Mouse (Mus musculus) neural tube, embryonic 12.5 days (tissue): ENCODE measurements at regions not wholly inside any gene's neighbourhood (a gene's known extent, or its start where the extent isn't known, plus 50 kb on each side); places are given as distances from the start of the nearest gene placed in this dataset.

Experiments used
- ATAC-seq: fragments of 200-750 bp; cut with Nextera tagmentation; 2 replicates; pipeline ENCODE4 v1.8.0; 2017; ENCODE audit warnings: low read depth, mild to moderate bottlenecking, moderate TSS enrichment, moderate library complexity; ENCODE audit not compliant: low FRiP score
- H3K27ac ChIP-seq: fragments of 300-500 bp; sonication (generic); 2 replicates; pipeline ENCODE4 v1.5.1; 2016
- H3K27me3 ChIP-seq: fragments of 300-500 bp; sonication (generic); replicated peaks from 2 replicates; pipeline ENCODE4 v1.6.1; 2016; ENCODE audit warnings: mild to moderate bottlenecking
- H3K36me3 ChIP-seq: fragments of 300-500 bp; sonication (generic); 2 replicates; pipeline ENCODE4 v1.6.1; 2016; ENCODE audit warnings: mild to moderate bottlenecking
- H3K4me1 ChIP-seq: fragments of 300-500 bp; sonication (generic); 2 replicates; pipeline ENCODE4 v1.6.1; 2016
- H3K4me2 ChIP-seq: fragments of 300-500 bp; sonication (generic); replicated peaks from 2 replicates; pipeline ENCODE4 v1.6.1; 2016; ENCODE audit warnings: mild to moderate bottlenecking
- H3K4me3 ChIP-seq: fragments of 300-500 bp; sonication (generic); 2 replicates; pipeline ENCODE4 v1.5.1; 2016
- H3K9ac ChIP-seq: fragments of 300-500 bp; sonication (generic); 2 replicates; pipeline ENCODE4 v1.6.1; 2016; ENCODE audit warnings: mild to moderate bottlenecking
- H3K9me3 ChIP-seq: fragments of 300-500 bp; sonication (generic); 2 replicates; pipeline ENCODE4 v1.6.1; 2016; ENCODE audit warnings: mild to moderate bottlenecking
- WGBS: fragments of 180-500 bp; shearing (Covaris S2); methylation state at CpG from one replicate; pipeline ENCODE4 v1.1.7; 2016; 5-methylcytosine and 5-hydroxymethylcytosine counted together

DNA sequence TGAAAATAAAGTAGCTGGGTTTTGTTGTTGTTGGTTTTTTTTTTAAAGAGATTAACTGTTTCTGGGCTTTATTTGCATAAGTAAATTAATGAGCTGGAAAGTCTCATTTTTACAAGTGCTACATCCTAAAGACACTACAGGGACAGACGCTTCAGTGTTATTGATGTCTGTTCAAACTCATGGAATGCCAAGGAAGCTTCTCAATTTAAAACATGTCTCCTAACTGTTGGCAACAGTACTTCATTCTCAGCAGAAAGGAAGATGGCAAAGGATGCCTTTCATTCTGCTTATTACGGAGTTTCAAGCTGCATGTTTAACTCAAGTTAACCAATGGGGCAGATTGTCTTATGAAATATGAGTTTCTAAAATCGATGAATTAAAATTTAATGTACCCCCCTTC is 187.3 kb downstream of the Fam84a start:
- no peak overlapping the region for H3K9ac ChIP-seq
- WGBS, result 80% methylated on average over 3 of the region's 3 CpGs
- no peak for ATAC-seq
- H3K4me1 ChIP-seq, result no peaks in the 10 kb centered on the region
- no peak overlapping the region for H3K4me2 ChIP-seq
- no peaks in the 10 kb centered on the region for H3K36me3 ChIP-seq
- no peak overlapping the region for H3K4me3 ChIP-seq
- no peak overlapping the region for H3K27ac ChIP-seq
- no peaks in the 10 kb centered on the region for H3K27me3 ChIP-seq
- H3K9me3 ChIP-seq, result no peaks in the 10 kb centered on the region

GRCm38 (mm10) chr12:13939494-13939893 is 212.4 kb downstream of the Fam84a start:
- 91% methylated on average over 4 of the region's 4 CpGs for WGBS
- no peaks in the 10 kb centered on the region for H3K9me3 ChIP-seq
- ATAC-seq, result no peak

DNA sequence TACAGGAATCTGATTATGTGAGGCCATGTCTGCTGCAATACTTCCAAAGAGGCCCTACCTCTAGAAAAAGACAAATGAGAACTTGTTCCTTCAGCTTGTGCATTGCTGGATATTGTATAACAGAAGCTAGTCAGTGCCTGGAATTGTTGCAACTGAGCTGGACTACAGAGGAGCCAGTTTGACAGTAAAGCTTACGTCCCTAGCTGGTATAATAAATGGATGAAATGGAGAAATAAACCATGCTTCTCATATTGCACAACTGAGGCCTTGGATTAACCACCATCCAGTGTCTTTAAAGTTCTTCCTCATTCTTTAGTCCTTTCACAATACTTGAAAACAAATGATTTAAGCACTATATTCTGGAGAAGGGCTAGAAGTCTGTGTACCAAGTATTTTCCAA is 230.8 kb downstream of the Fam84a start:
- Histone ChIP-seq H3K27me3 (no peaks in the 10 kb centered on the region), H3K27ac (no peak overlapping the region), H3K9me3 (no peaks in the 10 kb centered on the region), H3K9ac (no peak overlapping the region), H3K4me3 (no peak overlapping the region), H3K4me1 (no peaks in the 10 kb centered on the region), H3K4me2 (no peak overlapping the region), H3K36me3 (no peaks in the 10 kb centered on the region)
- no peak for ATAC-seq
- WGBS, result 73% methylated on average over 1 of the region's 1 CpGs

More at GRCm38 (mm10) chr12:13939494-13939893, 212.4 kb downstream of the Fam84a start:
- Histone ChIP-seq H3K9ac (no peak overlapping the region), H3K27ac (no peak overlapping the region), H3K4me1 (no peaks in the 10 kb centered on the region), H3K4me3 (no peak overlapping the region), H3K27me3 (no peaks in the 10 kb centered on the region), H3K4me2 (no peak overlapping the region), H3K36me3 (no peaks in the 10 kb centered on the region)

- Histone ChIP-seq H3K36me3 (no peaks in the 10 kb centered on the region), H3K9me3 (no peaks in the 10 kb centered on the region), H3K4me1 (no peaks in the 10 kb centered on the region), H3K4me2 (no peak overlapping the region), H3K9ac (no peak overlapping the region), H3K4me3 (no peak overlapping the region), H3K27ac (no peak overlapping the region), H3K27me3 (no peaks in the 10 kb centered on the region)
- no peak for ATAC-seq
- WGBS, result 55% methylated on average over 3 of the region's 3 CpGs
Measured at GRCm38 (mm10) chr12:13883317-13883716, 268.5 kb downstream of the Fam84a start.

- ATAC-seq, result no peak
- WGBS, result 69% methylated on average over 1 of the region's 1 CpGs
- no peaks in the 10 kb centered on the region for H3K4me1 ChIP-seq
Measured at GRCm38 (mm10) chr12:13869161-13869560, 282.7 kb downstream of the Fam84a start.

GRCm38 (mm10) chr12:13861226-13861625 is 290.6 kb downstream of the Fam84a start:
- Histone ChIP-seq H3K27me3 (no peaks in the 10 kb centered on the region), H3K4me3 (no peak overlapping the region), H3K36me3 (no peaks in the 10 kb centered on the region), H3K9me3 (no peaks in the 10 kb centered on the region), H3K4me1 (no peaks in the 10 kb centered on the region), H3K4me2 (no peak overlapping the region), H3K27ac (no peak overlapping the region), H3K9ac (no peak overlapping the region)
- no peak for ATAC-seq
- 86% methylated on average over 7 of the region's 7 CpGs for WGBS

More at GRCm38 (mm10) chr12:13869161-13869560, 282.7 kb downstream of the Fam84a start:
- H3K27me3 ChIP-seq, result no peaks in the 10 kb centered on the region
- H3K4me2 ChIP-seq, result no peak overlapping the region
- H3K9ac ChIP-seq, result no peak overlapping the region
- no peaks in the 10 kb centered on the region for H3K9me3 ChIP-seq
- no peak overlapping the region for H3K4me3 ChIP-seq
- no peak overlapping the region for H3K27ac ChIP-seq
- H3K36me3 ChIP-seq, result no peaks in the 10 kb centered on the region

GRCm38 (mm10) chr12:13844532-13845485 is 307.0 kb downstream of the Fam84a start:
- Histone ChIP-seq H3K36me3 (no peaks in the 10 kb centered on the region), H3K4me2 (no peak overlapping the region), H3K27ac (no peak overlapping the region), H3K27me3 (no peaks in the 10 kb centered on the region), H3K4me3 (no peak overlapping the region), H3K9ac (no peak overlapping the region), H3K4me1 (no peaks in the 10 kb centered on the region), H3K9me3 (no peaks in the 10 kb centered on the region)
- ATAC-seq, result peak; percentile 87
- WGBS, result 64% methylated on average over 13 of the region's 13 CpGs

DNA sequence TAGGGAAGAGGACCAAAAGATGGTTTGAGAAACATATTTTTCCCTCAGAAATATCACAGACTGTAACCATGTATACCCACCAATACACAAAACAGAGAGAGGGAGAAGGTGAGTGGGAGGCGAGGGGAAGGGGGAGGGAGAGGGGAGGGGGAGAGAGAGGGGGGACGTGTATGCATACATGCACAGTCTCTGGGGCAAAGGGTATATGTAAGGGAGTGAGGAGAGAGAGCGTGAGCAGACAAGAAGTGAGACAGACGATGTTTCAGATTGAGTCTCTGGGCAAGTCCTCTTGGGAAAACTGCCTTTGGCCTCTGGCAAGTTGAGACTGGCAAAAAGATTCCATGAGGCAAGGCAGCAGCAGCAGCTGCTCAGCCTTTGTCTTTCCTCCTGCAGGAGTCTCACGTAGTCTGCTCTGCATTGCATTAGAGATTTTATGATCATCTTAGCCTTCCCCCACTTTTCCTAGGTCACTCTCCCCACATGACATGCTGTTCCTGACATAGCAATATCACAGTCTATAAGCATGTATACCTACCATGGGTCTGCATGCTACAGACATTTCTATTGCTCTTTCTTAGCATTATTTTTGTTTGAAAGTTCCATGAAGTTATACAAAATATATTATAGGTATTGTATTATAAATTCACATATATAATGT is 308.3 kb downstream of the Fam84a start:
- Histone ChIP-seq H3K36me3 (no peaks in the 10 kb centered on the region), H3K27ac (no peak overlapping the region), H3K4me2 (no peak overlapping the region), H3K4me3 (no peak overlapping the region), H3K4me1 (no peaks in the 10 kb centered on the region), H3K9ac (no peak overlapping the region), H3K27me3 (no peaks in the 10 kb centered on the region), H3K9me3 (no peaks in the 10 kb centered on the region)
- 58% methylated on average over 5 of the region's 5 CpGs for WGBS
- ATAC-seq, result peak; percentile 58; the same call in 1 of the 2 replicates

DNA sequence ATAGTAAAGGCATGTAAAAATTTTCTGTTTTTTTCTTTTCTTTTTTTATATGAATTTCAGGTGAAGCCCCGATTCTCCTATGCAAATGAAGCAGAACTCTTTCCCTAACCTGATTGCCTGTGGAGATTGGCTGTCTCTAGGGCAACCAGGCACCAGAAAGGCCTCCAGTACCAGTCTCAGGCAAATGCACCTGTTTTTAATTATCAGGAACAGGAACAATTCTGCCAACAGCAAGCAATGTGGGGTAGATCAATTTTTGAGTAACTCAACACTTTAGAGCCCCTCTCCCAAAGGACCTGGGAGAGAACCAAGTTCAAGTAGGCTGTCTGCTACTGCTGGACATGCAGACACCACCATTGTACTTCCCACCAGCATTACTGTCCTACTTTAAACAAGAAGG is 310.6 kb downstream of the Fam84a start:
- no peaks in the 10 kb centered on the region for H3K9me3 ChIP-seq
- H3K4me1 ChIP-seq, result no peaks in the 10 kb centered on the region
- no peak for ATAC-seq
- H3K4me3 ChIP-seq, result no peak overlapping the region
- H3K27ac ChIP-seq, result no peak overlapping the region
- no peaks in the 10 kb centered on the region for H3K27me3 ChIP-seq
- H3K4me2 ChIP-seq, result no peak overlapping the region
- 92% methylated on average over 1 of the region's 1 CpGs for WGBS
- H3K9ac ChIP-seq, result no peak overlapping the region
- H3K36me3 ChIP-seq, result no peaks in the 10 kb centered on the region

GRCm38 (mm10) chr12:13834723-13835122 is 317.1 kb downstream of the Fam84a start:
- no peaks in the 10 kb centered on the region for H3K9me3 ChIP-seq
- no peak overlapping the region for H3K4me3 ChIP-seq
- no peak overlapping the region for H3K27ac ChIP-seq
- 90% methylated on average over 3 of the region's 3 CpGs for WGBS
- no peak for ATAC-seq
- no peak overlapping the region for H3K4me2 ChIP-seq
- H3K9ac ChIP-seq, result no peak overlapping the region
- no peaks in the 10 kb centered on the region for H3K4me1 ChIP-seq
- H3K27me3 ChIP-seq, result no peaks in the 10 kb centered on the region
- no peaks in the 10 kb centered on the region for H3K36me3 ChIP-seq

- no peak overlapping the region for H3K9ac ChIP-seq
- H3K36me3 ChIP-seq, result no peaks in the 10 kb centered on the region
- no peak overlapping the region for H3K27ac ChIP-seq
- H3K9me3 ChIP-seq, result no peaks in the 10 kb centered on the region
- H3K4me1 ChIP-seq, result no peaks in the 10 kb centered on the region
- H3K4me3 ChIP-seq, result no peak overlapping the region
- ATAC-seq, result no peak
- H3K4me2 ChIP-seq, result no peak overlapping the region
- no peaks in the 10 kb centered on the region for H3K27me3 ChIP-seq
Measured at GRCm38 (mm10) chr12:13825899-13826298, 326.0 kb downstream of the Fam84a start.

- no peaks in the 10 kb centered on the region for H3K36me3 ChIP-seq
- no peak for ATAC-seq
- no peaks in the 10 kb centered on the region for H3K9me3 ChIP-seq
- H3K4me1 ChIP-seq, result no peaks in the 10 kb centered on the region
- no peak overlapping the region for H3K4me2 ChIP-seq
- H3K27me3 ChIP-seq, result no peaks in the 10 kb centered on the region
- no peak overlapping the region for H3K4me3 ChIP-seq
- H3K27ac ChIP-seq, result no peak overlapping the region
- 62% methylated on average over 2 of the region's 2 CpGs for WGBS
- H3K9ac ChIP-seq, result no peak overlapping the region
Measured at GRCm38 (mm10) chr12:13815500-13815899, 336.4 kb downstream of the Fam84a start.
